Mouse (Mus musculus) embryonic facial prominence, embryonic 10.5 days (tissue): Measurements from ENCODE around the gene Tnnt2. TPM values are rescaled to one million over a fixed set of nuclear protein-coding genes. Genes with fewer than 3 reads are reported as not detected.

ENCODE experiments used
- DNase-seq: peaks from one replicate; pipeline ENCODE4 v3.0.0-alpha.2; 2017; ENCODE audit warnings: low spot score
- H3K27ac ChIP-seq: fragments of 300-500 bp; sonication (generic); replicated peaks from 2 replicates; pipeline ENCODE4 v1.5.1; 2016; ENCODE audit warnings: mild to moderate bottlenecking
- H3K27me3 ChIP-seq: fragments of 300-500 bp; sonication (generic); replicated peaks from 2 replicates; pipeline ENCODE4 v1.6.1; 2016; ENCODE audit warnings: low read depth, mild to moderate bottlenecking; ENCODE audit not compliant: poor library complexity, severe bottlenecking
- H3K36me3 ChIP-seq: fragments of 300-500 bp; sonication (generic); replicated peaks from 2 replicates; pipeline ENCODE4 v1.6.1; 2016; ENCODE audit warnings: mild to moderate bottlenecking, moderate library complexity
- H3K4me1 ChIP-seq: fragments of 300-500 bp; sonication (generic); 2 replicates; pipeline ENCODE4 v1.6.1; 2016
- H3K4me3 ChIP-seq: fragments of 300-500 bp; sonication (generic); 2 replicates; pipeline ENCODE4 v1.5.1; 2016; ENCODE audit warnings: mild to moderate bottlenecking, moderate library complexity
- H3K9me3 ChIP-seq: fragments of 300-500 bp; sonication (generic); 2 replicates; pipeline ENCODE4 v1.6.1; 2016; ENCODE audit warnings: mild to moderate bottlenecking
- WGBS: fragments of 180-500 bp; shearing (Covaris S2); methylation state at CpG from one replicate; pipeline ENCODE4 v1.1.7; 2016; 5-methylcytosine and 5-hydroxymethylcytosine counted together
- polyA plus RNA-seq: library from polyadenylated mRNA; unstranded; fragments of >200 nt; fragmentation: Nextera tagmentation; extraction: Ambion mirVana; gene quantifications from 2 replicates; pipeline ENCODE4 v1.2.1, GENCODE M21; 2016

Gene Tnnt2
- polyA plus RNA-seq, 1 experiment from 2014 or later, result 1.1 TPM

DNA sequence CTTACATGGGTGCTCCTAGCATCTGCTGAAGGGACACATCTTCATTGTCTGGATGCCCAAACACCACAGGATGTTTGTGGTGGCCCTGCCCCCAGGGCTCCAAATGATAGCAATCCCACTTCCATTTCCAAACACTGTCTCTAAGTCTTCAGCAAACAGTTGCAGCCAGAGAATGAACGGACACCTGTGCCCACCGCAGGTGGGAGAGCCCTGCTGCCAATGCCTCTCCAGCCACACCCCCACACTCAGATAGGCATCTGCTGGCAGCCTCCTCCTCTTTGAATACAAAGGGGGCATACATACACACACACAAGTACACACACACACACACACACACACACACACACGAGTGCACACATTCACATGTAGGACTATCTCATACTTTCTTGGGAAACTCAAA is 57.2 kb downstream of the Tnnt2 start:
- 80% methylated on average over 3 of the region's 3 CpGs for WGBS
- Histone ChIP-seq H3K27me3 (peaks cover 6% of the 10 kb centered on the region; the same call in 1 of the 2 replicates), H3K4me1 (peaks cover 14% of the 10 kb centered on the region; the same call in 1 of the 2 replicates), H3K36me3 (no peaks in the 10 kb centered on the region), H3K4me3 (no peak overlapping the region), H3K27ac (no peak overlapping the region), H3K9me3 (no peaks in the 10 kb centered on the region)
- no peak for DNase-seq

DNA sequence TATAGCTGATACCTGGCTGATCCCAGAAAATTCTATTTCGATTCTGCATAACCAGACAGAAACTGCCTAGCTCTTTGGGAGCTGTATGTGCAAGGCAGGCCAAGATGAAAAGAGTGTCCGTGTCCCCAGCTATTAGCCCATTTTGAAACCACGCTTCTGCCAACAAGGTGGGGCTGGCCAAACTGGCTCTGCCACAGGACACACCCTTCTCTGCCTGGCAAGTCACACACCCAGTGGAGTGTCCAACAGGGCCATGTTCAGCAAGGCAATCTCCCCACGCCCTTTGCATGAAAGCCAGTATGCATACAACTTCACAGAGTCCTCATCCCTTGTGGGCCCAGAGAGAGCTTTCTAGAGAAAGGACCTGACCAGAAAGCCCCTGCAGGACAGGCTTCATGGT is 59.2 kb downstream of the Tnnt2 start:
- no peak for DNase-seq
- H3K27ac ChIP-seq, result no peak overlapping the region
- 0 out of 2 replicates have a peak, but pooled peaks cover 4% of the 10 kb centered on the region for H3K27me3 ChIP-seq
- no peak overlapping the region for H3K4me3 ChIP-seq
- no peaks in the 10 kb centered on the region for H3K9me3 ChIP-seq
- 94% methylated on average over 4 of the region's 4 CpGs for WGBS
- peaks cover 7% of the 10 kb centered on the region; the same call in 1 of the 2 replicates for H3K4me1 ChIP-seq
- H3K36me3 ChIP-seq, result no peaks in the 10 kb centered on the region

DNA sequence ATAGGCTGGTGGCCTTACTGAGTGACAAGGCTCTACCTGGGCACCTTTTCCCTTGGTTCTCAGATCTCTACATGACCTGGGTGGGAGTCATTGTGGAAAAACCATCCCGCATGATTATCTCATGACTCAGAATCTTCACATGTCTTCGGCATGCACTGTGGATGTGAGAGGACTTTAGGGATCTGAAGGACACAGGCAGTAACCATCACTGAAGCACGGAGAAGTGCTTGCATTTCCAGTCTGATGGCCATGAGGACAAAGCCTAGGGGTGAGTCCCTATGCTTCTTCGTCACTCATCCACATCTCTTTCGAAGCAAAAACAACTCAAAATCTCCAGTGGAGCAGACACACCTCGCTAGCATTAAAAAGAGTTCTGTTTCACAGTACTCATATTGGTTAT is 63.1 kb downstream of the Tnnt2 start:
- WGBS, result 89% methylated on average over 6 of the region's 6 CpGs
- H3K9me3 ChIP-seq, result no peaks in the 10 kb centered on the region

DNA sequence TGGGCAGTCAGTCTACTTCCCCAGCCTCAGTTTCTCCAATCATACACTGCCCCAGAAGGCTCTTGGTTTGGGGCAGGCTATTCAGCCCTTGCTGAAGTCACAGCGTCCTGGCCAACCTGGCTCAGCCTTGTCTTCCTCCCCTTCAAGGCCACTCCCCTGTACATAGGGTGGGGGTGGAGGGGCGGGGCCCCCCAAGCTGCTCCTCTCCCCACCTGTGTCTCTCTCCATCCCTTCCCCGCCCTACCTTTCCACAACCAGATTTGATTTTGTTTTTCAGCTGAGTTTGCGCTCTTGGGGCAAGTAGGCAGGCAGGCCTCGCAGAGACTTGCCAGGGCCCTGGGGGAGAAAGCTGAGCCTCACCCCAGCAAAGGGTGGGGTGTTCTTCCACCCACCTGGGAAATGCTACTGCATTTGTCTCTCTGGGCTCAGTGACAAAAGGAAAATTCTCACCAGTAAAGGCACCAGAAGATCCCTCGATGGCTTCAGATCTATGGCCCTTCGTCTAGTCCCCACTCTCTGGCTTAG is 63.9 kb downstream of the Tnnt2 start:
- Histone ChIP-seq H3K9me3 (no peaks in the 10 kb centered on the region), H3K27ac (no peak overlapping the region), H3K27me3 (0 out of 2 replicates have a peak, but pooled peaks cover 5% of the 10 kb centered on the region), H3K4me3 (no peak overlapping the region), H3K36me3 (no peaks in the 10 kb centered on the region), H3K4me1 (0 out of 2 replicates have a peak, but pooled peaks cover 2% of the 10 kb centered on the region)
- no peak for DNase-seq
- WGBS, result 66% methylated on average over 7 of the region's 7 CpGs

More for the DNA sequence above, 63.1 kb downstream of the Tnnt2 start:
- Histone ChIP-seq H3K36me3 (no peaks in the 10 kb centered on the region), H3K4me1 (0 out of 2 replicates have a peak, but pooled peaks cover 2% of the 10 kb centered on the region), H3K27ac (no peak overlapping the region), H3K27me3 (0 out of 2 replicates have a peak, but pooled peaks cover 5% of the 10 kb centered on the region), H3K4me3 (no peak overlapping the region)
- no peak for DNase-seq

Other genes starting within 250 kb of the Tnnt2 start
- 24.1 and 27.6 TPM in 2 replicates for gene Nav1, start 229.1 kb upstream of the Tnnt2 start, polyA plus RNA-seq
- gene Csrp1, start 116.3 kb upstream of the Tnnt2 start, polyA plus RNA-seq, result 47.4 and 51.9 TPM in 2 replicates
- gene Phlda3, start 70.2 kb upstream of the Tnnt2 start, polyA plus RNA-seq, result 29.0 and 32.2 TPM in 2 replicates
- 5.5 and 7.9 TPM in 2 replicates for gene Tnni1, start 56.9 kb upstream of the Tnnt2 start, polyA plus RNA-seq
- 7.5 TPM in 2 replicates for gene Lad1, start 17.8 kb upstream of the Tnnt2 start, polyA plus RNA-seq
- 0.25 TPM in 1 of 2 replicates, not detected in the other for gene Pkp1, start 82.9 kb downstream of the Tnnt2 start, polyA plus RNA-seq
- 0.04 TPM in 1 of 2 replicates, not detected in the other for gene Igfn1, start 170.0 kb downstream of the Tnnt2 start, polyA plus RNA-seq
- 139 and 142 TPM in 2 replicates for gene Tmem9, start 171.8 kb downstream of the Tnnt2 start, polyA plus RNA-seq
- gene Ascl5, start 214.4 kb downstream of the Tnnt2 start, polyA plus RNA-seq, result 0.47 TPM in 1 of 2 replicates, not detected in the other
- 0.06 and 0.16 TPM in 2 replicates for gene Cacna1s, start 216.4 kb downstream of the Tnnt2 start, polyA plus RNA-seq